Mouse (Mus musculus) brain, adult 2 months (tissue): ENCODE data around the gene Gli2.
A peak's percentile ranks its signal among the peaks of the same experiment; 100 is the strongest.

Source experiments
- DNase-seq: peaks from one replicate; pipeline ENCODE4 v3.0.0; 2011; ENCODE audit warnings: low read depth, low spot score

Gli2 gene

GRCm38 (mm10) chr1:119001454-119002034 is 51.9 kb downstream of the Gli2 start:
- DNase-seq: peak; percentile 93

GRCm38 (mm10) chr1:118994482-118995105 is 58.8 kb downstream of the Gli2 start:
- DNase-seq: no peak

GRCm38 (mm10) chr1:118993775-118994174 is 59.6 kb downstream of the Gli2 start:
- DNase-seq: no peak

GRCm38 (mm10) chr1:118988331-118988730 is 65.1 kb downstream of the Gli2 start:
- DNase-seq: no peak

- DNase-seq: no peak
Measured at GRCm38 (mm10) chr1:118987538-118987937, 65.9 kb downstream of the Gli2 start.

GRCm38 (mm10) chr1:118983389-118983788 is 70.0 kb downstream of the Gli2 start:
- DNase-seq: no peak

GRCm38 (mm10) chr1:118982805-118983211 is 70.6 kb downstream of the Gli2 start:
- DNase-seq: no peak

GRCm38 (mm10) chr1:118981943-118982804 is 71.2 kb downstream of the Gli2 start:
- peak; percentile 33 for DNase-seq

- DNase-seq: peak; percentile 30
Measured at GRCm38 (mm10) chr1:118980636-118981035, 72.8 kb downstream of the Gli2 start.

GRCm38 (mm10) chr1:118976596-118976995 is 76.8 kb downstream of the Gli2 start:
- peak; percentile 83 for DNase-seq

GRCm38 (mm10) chr1:118975376-118975775 is 78.0 kb downstream of the Gli2 start:
- DNase-seq: no peak

- no peak for DNase-seq
Measured at GRCm38 (mm10) chr1:118970068-118970467, 83.4 kb downstream of the Gli2 start.

GRCm38 (mm10) chr1:118969409-118969808 is 84.0 kb downstream of the Gli2 start:
- DNase-seq: no peak

GRCm38 (mm10) chr1:118968661-118969179 is 84.7 kb downstream of the Gli2 start:
- DNase-seq: no peak

GRCm38 (mm10) chr1:118967976-118968375 is 85.4 kb downstream of the Gli2 start:
- no peak for DNase-seq

- no peak for DNase-seq
Measured at GRCm38 (mm10) chr1:118967281-118967680, 86.1 kb downstream of the Gli2 start.

- DNase-seq: no peak
Measured at GRCm38 (mm10) chr1:118958644-118959043, 94.8 kb downstream of the Gli2 start.

- no peak for DNase-seq
Measured at GRCm38 (mm10) chr1:118955791-118956190, 97.6 kb downstream of the Gli2 start.

- DNase-seq: peak; percentile 10
Measured at GRCm38 (mm10) chr1:118954434-118955301, 98.8 kb downstream of the Gli2 start.

GRCm38 (mm10) chr1:118953031-118953430 is 100.4 kb downstream of the Gli2 start:
- DNase-seq: no peak

GRCm38 (mm10) chr1:118952318-118952717 is 101.1 kb downstream of the Gli2 start:
- DNase-seq: no peak
